Mouse (Mus musculus) liver, embryonic 15.5 days (tissue): ENCODE data around the gene Fcrlb. TPM values are rescaled to one million over a fixed set of nuclear protein-coding genes. Genes with fewer than 3 reads are reported as not detected.
"Not testable (repeated sequence)": the region's sequence is repeated elsewhere in the genome, so short reads cannot be mapped to it uniquely, and the experiment has no call there.

Experiments used
- ATAC-seq: fragments of 200-750 bp; cut with Nextera tagmentation; 2 replicates; pipeline ENCODE4 v1.8.0; 2017; ENCODE audit warnings: moderate number of reproducible peaks, mild to moderate bottlenecking, moderate library complexity; ENCODE audit not compliant: insufficient read depth
- H3K27ac ChIP-seq: fragments of 300-500 bp; sonication (generic); replicated peaks from 2 replicates; pipeline ENCODE4 v1.5.1; 2015; ENCODE audit warnings: mild to moderate bottlenecking, inconsistent platforms
- H3K27me3 ChIP-seq: fragments of 300-500 bp; sonication (generic); 2 replicates; pipeline ENCODE4 v1.6.1; 2015; ENCODE audit warnings: mild to moderate bottlenecking, inconsistent platforms
- H3K36me3 ChIP-seq: fragments of 300-500 bp; sonication (generic); replicated peaks from 2 replicates; pipeline ENCODE4 v1.6.1; 2015; ENCODE audit warnings: moderate library complexity, mild to moderate bottlenecking, inconsistent platforms
- H3K4me1 ChIP-seq: fragments of 300-500 bp; sonication (generic); replicated peaks from 2 replicates; pipeline ENCODE4 v1.6.1; 2015; ENCODE audit warnings: inconsistent platforms
- H3K4me2 ChIP-seq: fragments of 300-500 bp; sonication (generic); 2 replicates; pipeline ENCODE4 v1.6.1; 2015; ENCODE audit warnings: moderate library complexity, mild to moderate bottlenecking, inconsistent platforms
- H3K4me3 ChIP-seq: fragments of 300-500 bp; sonication (generic); replicated peaks from 2 replicates; pipeline ENCODE4 v1.5.1; 2015; ENCODE audit warnings: mild to moderate bottlenecking, inconsistent platforms
- H3K9ac ChIP-seq: fragments of 300-500 bp; sonication (generic); 2 replicates; pipeline ENCODE4 v1.6.1; 2015; ENCODE audit warnings: moderate library complexity, mild to moderate bottlenecking, inconsistent platforms
- H3K9me3 ChIP-seq: fragments of 300-500 bp; sonication (generic); replicated peaks from 2 replicates; pipeline ENCODE4 v1.6.1; 2016; ENCODE audit warnings: inconsistent platforms
- WGBS: fragments of 180-500 bp; shearing (Covaris S2); methylation state at CpG from one replicate; pipeline ENCODE4 v1.1.7; 2015; ENCODE audit warnings: mixed read lengths; ENCODE audit not compliant: insufficient replicate concordance; 5-methylcytosine and 5-hydroxymethylcytosine counted together
- polyA plus RNA-seq: library from polyadenylated mRNA; unstranded; fragments of >200 nt; fragmentation: Nextera tagmentation; extraction: Ambion mirVana; gene quantifications from 2 replicates; pipeline ENCODE4 v1.2.1, GENCODE M21; 2015

The Fcrlb gene
- polyA plus RNA-seq: 0.07 TPM in 1 of 2 replicates, not detected in the other

DNA sequence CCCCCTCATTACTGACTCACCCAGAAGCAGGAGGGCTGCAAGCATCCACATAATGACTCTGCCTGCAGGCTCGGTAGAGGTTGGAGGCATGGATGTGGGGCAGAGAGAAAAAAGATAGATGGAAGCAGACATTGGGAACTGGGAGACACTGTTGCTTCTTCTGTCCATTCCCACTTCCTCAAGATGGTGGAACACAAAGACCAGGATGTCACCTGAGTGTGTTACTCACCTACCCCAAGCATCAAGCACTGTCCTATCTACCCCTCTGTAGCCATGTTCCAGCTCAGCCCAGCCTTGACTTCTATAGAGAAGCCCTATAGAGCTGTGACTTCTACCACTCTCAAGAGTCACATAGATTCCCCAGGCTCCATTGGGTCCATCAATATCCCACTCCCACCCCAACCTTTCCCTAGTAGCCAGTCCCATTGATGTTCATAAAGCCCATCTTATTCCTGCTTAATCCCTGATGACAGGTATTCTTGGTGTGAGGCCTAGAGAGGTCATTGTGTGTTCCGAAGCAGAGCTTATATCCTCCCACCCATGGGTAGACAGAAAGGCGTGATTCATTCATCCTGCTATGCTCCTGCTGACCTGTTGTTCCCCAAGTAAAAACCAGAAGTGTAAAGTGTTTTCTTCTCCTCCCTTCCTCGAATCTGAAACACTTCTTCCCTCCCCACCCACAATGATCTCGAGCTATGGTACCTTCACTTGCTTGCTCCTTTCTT is at the start of gene Fcrlb:
Fcrlb (minus strand) TSS at position 51 of the 725 bp plus-strand sequence.
- no peak for ATAC-seq
- WGBS: 52% methylated on average over 5 of the region's 5 CpGs
- H3K4me3 ChIP-seq: no peak within 1 kb of the TSS
- no peaks in the 10 kb centered on the region for H3K9me3 ChIP-seq
- peaks cover 28% of the 10 kb centered on the region for H3K27me3 ChIP-seq
- no peak within 1 kb of the TSS for H3K27ac ChIP-seq
- H3K9ac ChIP-seq: no peak within 1 kb of the TSS
- H3K36me3 ChIP-seq: no peaks in the 10 kb centered on the region
- no peak within 1 kb of the TSS for H3K4me2 ChIP-seq
- no peaks in the 10 kb centered on the region; the same call in 1 of the 2 replicates for H3K4me1 ChIP-seq

DNA sequence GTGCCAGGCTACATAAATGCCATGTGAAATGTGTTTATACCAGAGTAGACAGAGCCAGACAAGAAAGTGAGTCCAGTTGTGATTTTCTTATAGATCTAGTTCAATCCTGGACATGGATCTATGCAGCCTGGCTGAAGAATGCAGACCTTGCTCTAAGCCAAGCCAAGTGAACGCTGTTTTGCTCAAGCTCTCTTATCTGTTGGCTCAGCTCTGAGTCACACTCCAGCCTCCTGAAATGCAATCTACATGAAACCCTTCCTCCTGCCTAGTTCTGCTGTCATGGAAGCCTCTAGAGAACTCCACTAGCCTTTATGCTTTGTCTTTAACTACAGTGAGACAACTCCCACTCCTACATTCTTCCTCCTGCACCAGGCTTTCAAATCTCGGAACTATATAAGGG is 49.6 kb upstream of the Fcrlb start:
- Histone ChIP-seq H3K4me1 (peaks cover 5% of the 10 kb centered on the region), H3K36me3 (no peaks in the 10 kb centered on the region), H3K27me3 (no peaks in the 10 kb centered on the region), H3K9ac (no peak overlapping the region), H3K4me2 (no peak overlapping the region), H3K27ac (no peak overlapping the region), H3K9me3 (no peaks in the 10 kb centered on the region), H3K4me3 (no peak overlapping the region)
- WGBS: 24% methylated on average over 2 of the region's 2 CpGs
- no peak for ATAC-seq

DNA sequence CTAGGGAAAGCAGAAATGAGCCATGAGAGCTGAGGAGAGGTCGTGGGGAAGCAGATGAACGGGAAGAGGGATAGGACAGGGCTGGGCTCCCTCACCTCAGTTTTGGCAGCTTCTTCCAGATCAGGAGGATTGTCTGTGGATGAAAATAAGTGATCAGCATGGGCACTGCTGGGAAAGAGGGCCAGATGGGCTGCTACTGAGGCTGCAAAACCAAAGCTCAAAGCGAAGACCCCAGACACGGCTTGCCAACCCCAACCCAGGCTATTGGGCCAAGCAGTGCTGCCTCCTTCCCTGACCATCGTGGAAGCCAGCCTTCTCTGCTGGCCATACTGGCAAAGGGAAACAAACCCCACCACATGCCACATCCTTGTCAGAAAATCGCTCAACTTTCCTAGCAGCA is 48.4 kb upstream of the Fcrlb start:
- H3K27ac ChIP-seq: no peak overlapping the region
- no peaks in the 10 kb centered on the region for H3K27me3 ChIP-seq
- no peak overlapping the region for H3K4me2 ChIP-seq
- peaks cover 5% of the 10 kb centered on the region for H3K4me1 ChIP-seq
- H3K9ac ChIP-seq: no peak overlapping the region
- H3K9me3 ChIP-seq: no peaks in the 10 kb centered on the region
- no peaks in the 10 kb centered on the region for H3K36me3 ChIP-seq
- ATAC-seq: no peak
- H3K4me3 ChIP-seq: no peak overlapping the region
- WGBS: 64% methylated on average over 6 of the region's 6 CpGs

DNA sequence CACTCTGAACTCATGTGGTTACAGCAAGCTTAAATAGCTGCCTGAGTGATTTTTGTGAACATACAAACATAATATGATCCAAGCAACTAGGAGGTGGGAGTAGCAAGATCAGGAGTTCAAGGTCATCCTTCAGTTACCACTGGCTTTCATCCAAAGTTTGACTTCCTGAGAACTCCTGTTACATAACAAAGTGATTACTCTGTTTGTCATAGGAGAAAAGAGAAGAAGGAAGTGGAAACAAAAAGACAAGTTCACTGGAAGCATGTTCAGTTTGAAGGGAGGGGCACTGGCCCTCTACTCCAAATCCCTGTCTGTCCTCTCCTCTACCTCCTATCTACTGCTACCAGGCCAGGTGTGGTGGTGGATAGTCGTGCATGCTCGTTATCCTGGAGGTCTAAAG is 47.0 kb upstream of the Fcrlb start:
- Histone ChIP-seq H3K27me3 (no peaks in the 10 kb centered on the region), H3K4me3 (no peak overlapping the region), H3K9me3 (no peaks in the 10 kb centered on the region), H3K9ac (no peak overlapping the region), H3K4me2 (no peak overlapping the region), H3K27ac (no peak overlapping the region), H3K36me3 (no peaks in the 10 kb centered on the region), H3K4me1 (peaks cover 5% of the 10 kb centered on the region)
- ATAC-seq: no peak
- 21% methylated on average over 2 of the region's 2 CpGs for WGBS

DNA sequence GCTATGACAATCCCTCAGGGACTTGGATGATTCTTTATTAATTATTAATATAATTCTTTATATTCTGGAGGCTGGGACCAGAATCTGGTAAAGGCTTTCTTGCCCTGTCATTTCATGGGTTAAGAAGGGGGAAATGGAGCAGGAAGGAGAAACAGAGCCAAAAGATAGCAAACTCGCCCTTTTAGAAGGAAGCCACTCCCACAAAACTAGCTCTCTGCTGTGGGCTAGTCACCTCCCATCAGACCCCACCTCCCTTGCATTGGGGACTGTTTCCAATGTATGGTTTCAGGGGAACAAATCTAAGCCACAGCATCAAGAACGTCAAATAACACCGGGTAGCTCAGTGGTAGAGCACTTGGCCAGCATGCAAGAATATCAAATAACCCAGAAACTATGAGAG is 45.5 kb upstream of the Fcrlb start:
- Histone ChIP-seq H3K27me3 (no peaks in the 10 kb centered on the region), H3K36me3 (no peaks in the 10 kb centered on the region), H3K9me3 (no peaks in the 10 kb centered on the region), H3K4me3 (no peak overlapping the region), H3K4me2 (no peak overlapping the region), H3K27ac (no peak overlapping the region), H3K4me1 (peaks cover 5% of the 10 kb centered on the region), H3K9ac (no peak overlapping the region)
- WGBS: 26% methylated on average over 3 of the region's 3 CpGs
- no peak for ATAC-seq

DNA sequence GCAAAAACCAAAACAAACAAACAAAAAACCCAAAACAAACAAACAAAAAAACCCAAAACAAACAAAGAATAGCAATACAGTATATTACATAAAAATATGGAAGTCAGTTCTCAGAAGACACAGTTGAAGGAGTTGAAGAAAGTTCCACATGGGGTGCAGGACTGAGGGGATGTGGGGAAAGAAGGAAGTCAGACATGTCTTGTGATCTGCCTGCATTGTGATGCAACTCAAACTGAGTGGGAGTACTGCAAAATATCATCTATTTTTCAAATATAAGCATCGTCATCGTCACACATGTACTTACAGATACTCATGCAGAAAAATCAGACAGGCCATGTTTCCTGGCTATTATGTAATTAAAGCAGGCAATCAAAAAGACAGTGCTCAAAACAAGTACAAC is 40.5 kb upstream of the Fcrlb start:
- H3K4me3 ChIP-seq: no peak overlapping the region
- H3K36me3 ChIP-seq: no peaks in the 10 kb centered on the region
- no peak overlapping the region for H3K27ac ChIP-seq
- H3K4me1 ChIP-seq: peaks cover 5% of the 10 kb centered on the region; the same call in 1 of the 2 replicates
- no peak overlapping the region for H3K9ac ChIP-seq
- ATAC-seq: no peak
- no peaks in the 10 kb centered on the region for H3K27me3 ChIP-seq
- H3K4me2 ChIP-seq: no peak overlapping the region
- WGBS: 43% methylated on average over 2 of the region's 2 CpGs
- no peaks in the 10 kb centered on the region for H3K9me3 ChIP-seq

DNA sequence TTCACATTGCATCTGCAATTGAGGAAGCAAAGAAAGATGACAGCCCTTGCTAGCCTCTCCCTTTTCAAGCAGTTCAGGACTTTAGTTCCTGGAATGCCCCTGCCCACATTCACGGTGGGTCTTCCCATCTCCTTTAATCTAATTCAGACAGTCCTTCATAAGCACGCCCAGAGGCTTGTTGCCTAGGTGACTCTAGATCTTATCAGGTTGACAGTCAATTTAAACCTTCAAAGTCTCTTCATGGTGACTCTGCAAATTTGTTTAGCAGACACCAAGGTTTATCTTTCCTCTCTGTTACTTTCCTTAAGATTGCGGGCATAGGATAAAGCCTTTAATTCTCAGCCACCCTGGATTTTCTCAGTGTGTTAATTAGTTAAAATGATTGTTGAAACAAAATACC is 38.0 kb upstream of the Fcrlb start:
- Histone ChIP-seq H3K4me2 (no peak overlapping the region), H3K27me3 (no peaks in the 10 kb centered on the region), H3K9me3 (no peaks in the 10 kb centered on the region), H3K4me1 (peaks cover 5% of the 10 kb centered on the region; the same call in 1 of the 2 replicates), H3K4me3 (no peak overlapping the region), H3K27ac (no peak overlapping the region), H3K36me3 (no peaks in the 10 kb centered on the region), H3K9ac (no peak overlapping the region)
- WGBS: 9% methylated on average over 3 of the region's 3 CpGs
- ATAC-seq: no peak

DNA sequence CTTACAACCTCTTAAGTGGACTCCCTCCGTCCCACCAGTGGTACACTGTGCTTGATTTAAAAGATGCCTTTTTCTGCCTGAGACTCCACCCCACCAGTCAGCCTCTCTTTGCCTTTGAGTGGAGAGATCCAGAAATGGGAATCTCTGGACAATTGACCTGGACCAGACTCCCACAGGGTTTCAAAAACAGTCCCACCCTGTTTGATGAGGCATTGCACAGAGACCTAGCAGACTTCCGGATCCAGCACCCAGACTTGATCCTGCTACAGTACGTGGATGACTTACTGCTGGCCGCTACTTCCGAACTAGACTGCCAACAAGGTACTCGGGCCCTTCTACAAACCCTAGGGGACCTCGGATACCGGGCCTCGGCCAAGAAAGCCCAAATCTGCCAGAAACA is 32.2 kb upstream of the Fcrlb start:
- ATAC-seq, H3K27ac ChIP-seq, H3K4me3 ChIP-seq, H3K9ac ChIP-seq, H3K4me2 ChIP-seq, H3K4me1 ChIP-seq, H3K9me3 ChIP-seq, H3K27me3 ChIP-seq, H3K36me3 ChIP-seq: not testable (repeated sequence)
- 80% methylated on average over 9 of the region's 9 CpGs for WGBS

DNA sequence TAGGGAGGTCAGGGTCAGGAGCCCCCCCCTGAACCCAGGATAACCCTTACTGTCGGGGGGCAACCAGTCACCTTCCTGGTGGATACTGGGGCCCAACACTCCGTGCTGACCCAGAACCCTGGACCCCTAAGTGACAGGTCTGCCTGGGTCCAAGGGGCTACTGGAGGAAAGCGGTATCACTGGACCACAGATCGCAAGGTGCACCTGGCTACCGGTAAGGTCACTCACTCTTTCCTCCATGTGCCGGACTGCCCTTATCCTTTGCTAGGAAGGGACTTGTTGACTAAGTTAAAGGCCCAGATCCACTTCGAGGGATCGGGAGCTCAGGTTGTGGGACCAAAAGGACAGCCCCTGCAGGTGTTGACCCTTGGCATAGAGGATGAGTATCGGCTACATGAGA is 31.4 kb upstream of the Fcrlb start:
- not testable (repeated sequence) for ATAC-seq, H3K9me3 ChIP-seq, H3K27ac ChIP-seq, H3K9ac ChIP-seq, H3K4me1 ChIP-seq, H3K27me3 ChIP-seq, H3K4me2 ChIP-seq, H3K4me3 ChIP-seq, H3K36me3 ChIP-seq
- 84% methylated on average over 9 of the region's 9 CpGs for WGBS

DNA sequence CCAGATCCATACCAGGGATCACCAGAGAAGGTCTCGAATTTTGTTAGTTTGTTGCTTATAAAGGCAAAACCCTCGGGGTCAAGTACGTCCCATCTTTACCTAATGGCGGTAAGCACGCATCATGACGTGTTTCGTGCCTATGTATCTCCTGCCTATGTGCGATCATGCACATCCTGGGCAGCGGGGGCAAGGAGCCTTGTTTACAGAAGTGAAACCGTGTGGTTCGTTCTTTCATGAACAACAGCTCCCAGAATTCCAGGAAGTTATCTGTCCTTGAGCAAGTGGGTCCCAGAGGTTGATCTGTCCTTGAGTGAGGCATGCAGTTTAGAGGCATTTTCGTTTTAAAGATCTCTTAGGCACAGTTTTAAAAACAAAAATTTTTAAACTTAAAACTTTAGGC is 26.5 kb upstream of the Fcrlb start:
- WGBS: 72% methylated on average over 12 of the region's 12 CpGs
- H3K9me3 ChIP-seq: no peaks in the 10 kb centered on the region
- no peak overlapping the region for H3K4me2 ChIP-seq
- no peak overlapping the region for H3K27ac ChIP-seq
- ATAC-seq: no peak
- H3K9ac ChIP-seq: no peak overlapping the region
- H3K27me3 ChIP-seq: no peaks in the 10 kb centered on the region
- no peak overlapping the region for H3K4me3 ChIP-seq
- no peaks in the 10 kb centered on the region for H3K36me3 ChIP-seq
- no peaks in the 10 kb centered on the region for H3K4me1 ChIP-seq

DNA sequence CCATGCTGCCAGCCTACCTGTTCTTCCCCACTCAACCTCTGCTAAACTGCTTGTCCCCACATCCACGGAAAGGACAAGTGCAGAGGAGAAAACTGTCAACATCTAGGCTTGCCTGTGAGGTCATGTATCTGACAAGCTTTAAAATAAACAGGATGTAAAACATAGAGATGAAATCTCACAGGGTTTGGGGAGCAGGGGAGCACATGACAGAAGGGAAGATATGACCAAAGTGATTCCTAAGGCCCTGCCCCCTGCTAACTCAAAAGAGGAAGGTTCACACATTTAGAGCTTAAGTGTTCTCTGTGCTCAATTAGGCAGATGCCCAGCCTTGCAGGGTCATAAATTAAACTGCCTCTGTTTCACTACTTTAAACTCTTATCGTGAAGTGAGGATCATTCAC is 21.6 kb upstream of the Fcrlb start:
- H3K4me1 ChIP-seq: no peaks in the 10 kb centered on the region
- H3K4me2 ChIP-seq: no peak overlapping the region
- no peak overlapping the region for H3K27ac ChIP-seq
- H3K9me3 ChIP-seq: no peaks in the 10 kb centered on the region
- no peaks in the 10 kb centered on the region for H3K27me3 ChIP-seq
- no peaks in the 10 kb centered on the region for H3K36me3 ChIP-seq
- H3K4me3 ChIP-seq: no peak overlapping the region
- no peak for ATAC-seq
- H3K9ac ChIP-seq: no peak overlapping the region
- WGBS: 37% methylated on average over 2 of the region's 2 CpGs

DNA sequence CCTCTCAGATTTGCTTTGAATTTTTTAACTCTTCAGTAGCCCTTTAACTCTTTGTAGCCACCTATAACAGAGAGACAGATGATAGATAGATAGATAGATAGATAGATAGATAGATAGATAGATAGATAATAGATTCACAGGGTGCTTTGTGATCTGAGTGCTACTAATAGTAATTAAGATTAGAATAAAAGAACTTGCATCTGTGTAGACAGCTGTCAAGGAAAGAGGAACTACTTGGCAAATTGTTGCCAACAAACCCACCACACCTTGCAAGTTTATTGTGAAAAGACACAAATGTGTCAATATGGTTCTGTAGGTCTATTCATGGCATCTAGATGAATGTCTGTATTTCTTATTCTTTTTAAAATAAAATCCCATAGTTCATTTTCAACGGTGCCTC is 21.2 kb upstream of the Fcrlb start:
- H3K9ac ChIP-seq: no peak overlapping the region
- H3K9me3 ChIP-seq: no peaks in the 10 kb centered on the region
- WGBS: 44% methylated on average over 1 of the region's 1 CpGs
- no peak overlapping the region for H3K27ac ChIP-seq
- no peak overlapping the region for H3K4me2 ChIP-seq
- no peaks in the 10 kb centered on the region for H3K4me1 ChIP-seq
- no peak overlapping the region for H3K4me3 ChIP-seq
- H3K36me3 ChIP-seq: no peaks in the 10 kb centered on the region
- ATAC-seq: no peak
- no peaks in the 10 kb centered on the region for H3K27me3 ChIP-seq
